Mouse (Mus musculus) neural tube, embryonic 13.5 days (tissue): ENCODE measurements at regions not wholly inside any gene's neighbourhood (a gene's known extent, or its start where the extent isn't known, plus 50 kb on each side); places are given as distances from the start of the nearest gene placed in this dataset.

Experiments used
- ATAC-seq: fragments of 200-750 bp; cut with Nextera tagmentation; 2 replicates; pipeline ENCODE4 v1.8.0; 2017; ENCODE audit warnings: low read depth, mild to moderate bottlenecking, moderate TSS enrichment, moderate library complexity
- H3K27ac ChIP-seq: fragments of 300-500 bp; sonication (generic); replicated peaks from 2 replicates; pipeline ENCODE4 v1.5.1; 2015; ENCODE audit warnings: moderate library complexity, mild to moderate bottlenecking, inconsistent platforms
- H3K27me3 ChIP-seq: fragments of 300-500 bp; sonication (generic); 2 replicates; pipeline ENCODE4 v1.6.1; 2015; ENCODE audit warnings: mild to moderate bottlenecking, inconsistent platforms
- H3K36me3 ChIP-seq: fragments of 300-500 bp; sonication (generic); 2 replicates; pipeline ENCODE4 v1.6.1; 2015; ENCODE audit warnings: mild to moderate bottlenecking, inconsistent platforms
- H3K4me1 ChIP-seq: fragments of 300-500 bp; sonication (generic); replicated peaks from 2 replicates; pipeline ENCODE4 v1.6.1; 2015; ENCODE audit warnings: inconsistent platforms
- H3K4me2 ChIP-seq: fragments of 300-500 bp; sonication (generic); 2 replicates; pipeline ENCODE4 v1.6.1; 2015; ENCODE audit warnings: inconsistent platforms, mild to moderate bottlenecking, moderate library complexity
- H3K4me3 ChIP-seq: fragments of 300-500 bp; sonication (generic); 2 replicates; pipeline ENCODE4 v1.5.1; 2015; ENCODE audit warnings: mild to moderate bottlenecking, inconsistent platforms
- H3K9ac ChIP-seq: fragments of 300-500 bp; sonication (generic); 2 replicates; pipeline ENCODE4 v1.6.1; 2015; ENCODE audit warnings: moderate library complexity, mild to moderate bottlenecking, inconsistent platforms
- H3K9me3 ChIP-seq: fragments of 300-500 bp; sonication (generic); 2 replicates; pipeline ENCODE4 v1.6.1; 2016; ENCODE audit warnings: inconsistent platforms
- WGBS: fragments of 180-500 bp; shearing (Covaris S2); methylation state at CpG from one replicate; pipeline ENCODE4 v1.1.7; 2015; 5-methylcytosine and 5-hydroxymethylcytosine counted together

DNA sequence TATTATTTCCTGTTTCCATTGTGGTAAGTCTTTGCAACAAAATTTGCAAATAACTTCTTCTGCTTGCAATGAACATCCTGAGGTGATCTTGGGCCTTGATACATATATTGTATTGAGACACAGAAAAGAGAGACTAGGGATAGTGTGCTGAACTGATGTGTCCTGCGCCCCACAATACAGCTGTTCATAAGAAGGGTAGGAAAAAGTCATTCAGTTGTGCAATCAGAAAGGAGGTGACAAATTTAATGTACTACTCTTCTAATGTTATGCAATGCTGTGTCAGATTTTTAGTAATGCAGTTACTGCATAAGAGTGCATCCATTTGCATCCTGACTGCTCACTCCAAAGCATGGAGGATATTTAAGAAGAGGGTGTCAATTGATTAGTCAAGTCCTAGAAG, 543.5 kb downstream of the Flrt2 start:
- Histone ChIP-seq H3K9ac (no peak overlapping the region), H3K27me3 (no peaks in the 10 kb centered on the region), H3K4me1 (no peaks in the 10 kb centered on the region), H3K4me2 (no peak overlapping the region), H3K27ac (no peak overlapping the region), H3K4me3 (no peak overlapping the region), H3K9me3 (no peaks in the 10 kb centered on the region), H3K36me3 (no peaks in the 10 kb centered on the region)
- 93% methylated on average over 1 of the region's 1 CpGs for WGBS
- no peak for ATAC-seq

GRCm38 (mm10) chr12:96235996-96236525, 544.0 kb downstream of the Flrt2 start:
- ATAC-seq, result no peak
- WGBS, result 74% methylated on average over 3 of the region's 3 CpGs
- no peaks in the 10 kb centered on the region for H3K9me3 ChIP-seq
- no peak overlapping the region for H3K9ac ChIP-seq
- H3K36me3 ChIP-seq, result no peaks in the 10 kb centered on the region
- no peaks in the 10 kb centered on the region for H3K27me3 ChIP-seq
- no peak overlapping the region for H3K4me3 ChIP-seq
- H3K4me1 ChIP-seq, result no peaks in the 10 kb centered on the region
- no peak overlapping the region for H3K4me2 ChIP-seq
- H3K27ac ChIP-seq, result no peak overlapping the region

DNA sequence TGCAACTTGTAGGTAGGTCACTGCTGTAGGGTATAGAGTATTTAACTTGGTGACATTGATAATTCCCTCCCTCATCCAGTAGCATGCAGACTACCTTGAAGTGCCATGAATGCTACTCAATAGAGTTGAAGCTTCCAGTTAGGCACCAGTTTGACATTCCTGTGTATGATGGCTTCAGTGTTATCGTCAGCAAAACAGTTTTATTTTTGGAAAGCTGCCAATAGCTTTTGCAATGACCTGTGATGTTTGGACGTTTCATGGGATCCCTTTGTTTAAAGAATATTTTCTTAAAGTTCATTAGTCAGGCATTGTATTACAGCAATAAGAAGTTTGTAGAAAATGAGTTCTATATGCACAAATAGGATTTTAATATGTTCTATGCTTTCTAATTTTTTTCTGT, 547.6 kb downstream of the Flrt2 start:
- WGBS, result 70% methylated on average over 2 of the region's 2 CpGs
- H3K27me3 ChIP-seq, result no peaks in the 10 kb centered on the region
- ATAC-seq, result no peak
- H3K4me2 ChIP-seq, result no peak overlapping the region
- no peaks in the 10 kb centered on the region for H3K9me3 ChIP-seq
- no peaks in the 10 kb centered on the region for H3K4me1 ChIP-seq
- no peak overlapping the region for H3K4me3 ChIP-seq
- H3K36me3 ChIP-seq, result no peaks in the 10 kb centered on the region
- H3K27ac ChIP-seq, result no peak overlapping the region
- no peak overlapping the region for H3K9ac ChIP-seq

GRCm38 (mm10) chr12:96261978-96262377, 570.0 kb downstream of the Flrt2 start:
- H3K9me3 ChIP-seq, result no peaks in the 10 kb centered on the region
- 73% methylated on average over 4 of the region's 4 CpGs for WGBS
- no peaks in the 10 kb centered on the region for H3K27me3 ChIP-seq
- H3K27ac ChIP-seq, result no peak overlapping the region
- ATAC-seq, result no peak
- no peaks in the 10 kb centered on the region for H3K36me3 ChIP-seq
- no peaks in the 10 kb centered on the region for H3K4me1 ChIP-seq
- H3K4me2 ChIP-seq, result no peak overlapping the region
- no peak overlapping the region for H3K9ac ChIP-seq
- H3K4me3 ChIP-seq, result no peak overlapping the region

- no peak overlapping the region for H3K27ac ChIP-seq
- no peaks in the 10 kb centered on the region for H3K36me3 ChIP-seq
- no peaks in the 10 kb centered on the region for H3K4me1 ChIP-seq
- no peak overlapping the region for H3K4me3 ChIP-seq
- H3K9me3 ChIP-seq, result no peaks in the 10 kb centered on the region
- no peak overlapping the region for H3K4me2 ChIP-seq
- no peak overlapping the region for H3K9ac ChIP-seq
- no peak for ATAC-seq
- H3K27me3 ChIP-seq, result no peaks in the 10 kb centered on the region
Measured at GRCm38 (mm10) chr12:96275894-96276293, 583.9 kb downstream of the Flrt2 start.

GRCm38 (mm10) chr12:96311137-96311536, 619.1 kb downstream of the Flrt2 start:
- Histone ChIP-seq H3K36me3 (no peaks in the 10 kb centered on the region), H3K9me3 (no peaks in the 10 kb centered on the region), H3K4me2 (no peak overlapping the region), H3K4me3 (no peak overlapping the region), H3K27ac (no peak overlapping the region), H3K9ac (no peak overlapping the region), H3K4me1 (no peaks in the 10 kb centered on the region), H3K27me3 (no peaks in the 10 kb centered on the region)
- no peak for ATAC-seq
- 3% methylated on average over 2 of the region's 2 CpGs for WGBS

- Histone ChIP-seq H3K27me3 (no peaks in the 10 kb centered on the region), H3K27ac (no peak overlapping the region), H3K4me1 (no peaks in the 10 kb centered on the region), H3K9ac (no peak overlapping the region), H3K4me3 (no peak overlapping the region), H3K4me2 (no peak overlapping the region), H3K9me3 (no peaks in the 10 kb centered on the region), H3K36me3 (no peaks in the 10 kb centered on the region)
- no peak for ATAC-seq
- WGBS, result 85% methylated on average over 10 of the region's 10 CpGs
Measured at GRCm38 (mm10) chr12:96323061-96323786, 631.2 kb downstream of the Flrt2 start.

- peaks cover 3% of the 10 kb centered on the region; the same call in 1 of the 2 replicates for H3K27me3 ChIP-seq
- H3K9ac ChIP-seq, result no peak overlapping the region
- no peak overlapping the region for H3K4me2 ChIP-seq
- WGBS, result 35% methylated on average over 3 of the region's 3 CpGs
- no peaks in the 10 kb centered on the region for H3K36me3 ChIP-seq
- ATAC-seq, result no peak; the same call in 1 of the 2 replicates
- no peaks in the 10 kb centered on the region for H3K9me3 ChIP-seq
- H3K27ac ChIP-seq, result no peak overlapping the region
- H3K4me3 ChIP-seq, result no peak overlapping the region
- peaks cover 4% of the 10 kb centered on the region for H3K4me1 ChIP-seq
Measured at GRCm38 (mm10) chr12:96351143-96351542, 659.1 kb downstream of the Flrt2 start.

DNA sequence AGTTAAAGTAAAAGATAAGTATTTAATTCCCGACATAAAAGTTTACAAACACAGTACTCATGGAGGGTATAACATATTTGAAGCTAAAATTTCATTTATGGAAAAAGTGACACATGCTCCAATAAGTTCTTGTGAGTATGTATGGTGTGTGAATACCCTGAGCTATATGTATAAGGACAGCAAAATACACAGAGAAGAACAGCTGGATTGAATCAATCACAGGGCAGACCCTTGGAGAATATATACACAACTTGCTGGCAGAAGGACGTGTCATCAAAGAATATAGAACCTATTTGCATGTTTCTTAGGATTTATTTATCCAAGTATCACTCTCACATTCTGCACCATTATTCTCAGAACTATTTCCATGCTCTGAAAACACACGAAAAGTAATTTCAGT, 686.9 kb downstream of the Flrt2 start:
- H3K4me2 ChIP-seq, result no peak overlapping the region
- H3K9me3 ChIP-seq, result no peaks in the 10 kb centered on the region
- no peak overlapping the region for H3K9ac ChIP-seq
- no peak overlapping the region for H3K4me3 ChIP-seq
- no peaks in the 10 kb centered on the region for H3K4me1 ChIP-seq
- no peak overlapping the region for H3K27ac ChIP-seq
- WGBS, result 84% methylated on average over 3 of the region's 3 CpGs
- H3K36me3 ChIP-seq, result no peaks in the 10 kb centered on the region
- H3K27me3 ChIP-seq, result no peaks in the 10 kb centered on the region
- no peak for ATAC-seq

DNA sequence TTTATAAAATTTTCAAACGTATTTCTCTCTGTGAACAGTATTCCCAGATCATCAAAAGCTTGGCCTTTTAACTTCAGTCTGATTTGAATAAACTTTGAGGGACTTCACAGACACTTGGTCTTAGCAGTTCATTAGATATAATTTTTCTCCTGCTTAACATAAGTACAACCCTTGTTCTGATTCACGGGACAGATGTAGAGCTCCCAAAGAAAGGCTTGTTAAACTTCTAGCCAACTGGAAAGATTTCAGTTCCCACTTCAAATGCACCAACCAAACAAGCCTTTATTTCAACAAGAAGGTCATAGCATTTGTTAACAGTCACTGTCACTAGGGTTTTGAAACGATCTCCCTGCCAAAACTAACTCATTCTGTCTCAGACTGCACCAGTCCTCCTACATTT, 727.1 kb downstream of the Flrt2 start:
- 58% methylated on average over 3 of the region's 3 CpGs for WGBS

GRCm38 (mm10) chr12:96419567-96419966, 727.5 kb downstream of the Flrt2 start:
- no peak overlapping the region for H3K4me3 ChIP-seq
- no peak overlapping the region for H3K9ac ChIP-seq

More for the DNA sequence above, 727.1 kb downstream of the Flrt2 start:
- no peak overlapping the region for H3K4me2 ChIP-seq
- no peak overlapping the region for H3K9ac ChIP-seq
- no peaks in the 10 kb centered on the region for H3K9me3 ChIP-seq
- no peaks in the 10 kb centered on the region for H3K4me1 ChIP-seq
- no peaks in the 10 kb centered on the region for H3K27me3 ChIP-seq
- H3K27ac ChIP-seq, result no peak overlapping the region
- H3K36me3 ChIP-seq, result no peaks in the 10 kb centered on the region
- no peak overlapping the region for H3K4me3 ChIP-seq
- no peak for ATAC-seq

DNA sequence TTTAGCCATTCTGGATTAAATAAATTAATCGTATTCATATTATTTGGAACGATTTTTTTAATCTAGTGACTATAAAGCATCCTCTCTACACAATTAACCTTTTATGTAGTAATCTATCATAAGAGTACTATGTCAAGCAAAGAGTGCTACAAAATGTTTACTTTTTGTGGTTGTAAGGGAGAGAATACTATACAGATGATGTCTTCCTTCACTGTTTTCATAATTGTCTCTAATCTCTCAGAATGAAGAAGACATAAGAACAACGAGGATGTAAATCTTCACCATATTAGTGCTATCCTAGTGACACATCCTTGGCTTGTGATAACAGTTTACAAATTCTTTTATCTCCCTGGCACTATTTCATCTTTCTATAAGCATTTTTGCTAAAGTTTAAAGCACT, 735.6 kb downstream of the Flrt2 start:
- Histone ChIP-seq H3K27ac (no peak overlapping the region), H3K4me2 (no peak overlapping the region), H3K36me3 (no peaks in the 10 kb centered on the region), H3K9ac (no peak overlapping the region), H3K4me1 (no peaks in the 10 kb centered on the region), H3K27me3 (no peaks in the 10 kb centered on the region), H3K9me3 (no peaks in the 10 kb centered on the region), H3K4me3 (no peak overlapping the region)
- ATAC-seq, result no peak
- 85% methylated on average over 3 of the region's 3 CpGs for WGBS

More at GRCm38 (mm10) chr12:96419567-96419966, 727.5 kb downstream of the Flrt2 start:
- H3K4me1 ChIP-seq, result no peaks in the 10 kb centered on the region
- no peak overlapping the region for H3K4me2 ChIP-seq
- no peak overlapping the region for H3K27ac ChIP-seq
- H3K9me3 ChIP-seq, result no peaks in the 10 kb centered on the region
- H3K27me3 ChIP-seq, result no peaks in the 10 kb centered on the region
- no peaks in the 10 kb centered on the region for H3K36me3 ChIP-seq
- no peak for ATAC-seq

DNA sequence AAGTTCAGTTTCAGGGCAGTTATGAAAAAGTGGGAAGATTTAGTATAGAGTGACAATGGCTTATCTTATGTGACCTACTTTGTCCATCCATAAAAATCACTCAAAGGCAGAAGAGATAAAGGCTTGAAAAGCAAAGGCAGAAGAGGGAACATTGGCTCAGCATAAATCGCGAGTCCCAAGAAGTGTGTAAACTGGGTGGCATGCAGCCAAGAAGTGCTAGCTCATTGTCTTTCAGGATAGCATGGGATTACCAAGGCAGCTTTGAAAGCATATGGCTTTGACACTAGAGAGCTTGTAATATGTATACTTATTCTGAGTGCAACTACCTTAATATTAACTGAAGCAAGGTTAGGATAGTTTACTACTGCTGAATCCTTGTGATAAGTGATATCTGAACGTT, 750.5 kb downstream of the Flrt2 start:
- Histone ChIP-seq H3K9me3 (no peaks in the 10 kb centered on the region), H3K9ac (no peak overlapping the region), H3K27me3 (no peaks in the 10 kb centered on the region), H3K36me3 (no peaks in the 10 kb centered on the region), H3K4me1 (no peaks in the 10 kb centered on the region), H3K27ac (no peak overlapping the region), H3K4me2 (no peak overlapping the region), H3K4me3 (no peak overlapping the region)
- no peak for ATAC-seq
- 74% methylated on average over 3 of the region's 3 CpGs for WGBS
